Mouse (Mus musculus) left cerebral cortex, adult 9 months (tissue): Measurements from ENCODE around the gene Taar7d.
"Not testable (repeated sequence)": the region's sequence is repeated elsewhere in the genome, so short reads cannot be mapped to it uniquely, and the experiment has no call there.

Experiments used
- DNase-seq, 2 experiments: peaks; one replicate each; pipeline ENCODE4 v3.0.0; 2022; ENCODE audit warnings: low spot score in 2 of 2

Gene Taar7d

GRCm38 (mm10) chr10:24026922-24027321 is at the start of gene Taar7d:
Gene Taar7d (plus strand): TSS chr10:24027222.
- DNase-seq: no peak

GRCm38 (mm10) chr10:23977958-23978357 is 49.1 kb upstream of the Taar7d start:
- DNase-seq: no peak

- DNase-seq: peak; percentile 7 to 71
These were observed 47.9 kb upstream of the Taar7d start for GRCm38 (mm10) chr10:23978901-23979705.

- no peak for DNase-seq
These were observed 41.5 kb upstream of the Taar7d start, which contains the start of gene Taar6 for GRCm38 (mm10) chr10:23985546-23985945. Gene Taar6 (minus strand): TSS chr10:23985646.

- no peak for DNase-seq
These were observed 40.6 kb upstream of the Taar7d start for GRCm38 (mm10) chr10:23986419-23986818.

- no peak for DNase-seq
These were observed 33.6 kb upstream of the Taar7d start, which contains the start of gene Taar7a for GRCm38 (mm10) chr10:23993381-23993780. Gene Taar7a (minus strand): TSS chr10:23993481.

GRCm38 (mm10) chr10:23999639-24000038 is 27.4 kb upstream of the Taar7d start, which contains the start of gene Taar7b:
Gene Taar7b (plus strand): TSS chr10:23999939.
- DNase-seq: no peak

- DNase-seq: no peak
These were observed 20.6 kb upstream of the Taar7d start for GRCm38 (mm10) chr10:24006442-24006841.

- no peak for DNase-seq
These were observed 20.0 kb upstream of the Taar7d start for GRCm38 (mm10) chr10:24007034-24007433.

GRCm38 (mm10) chr10:24008143-24008542 is 18.9 kb upstream of the Taar7d start:
- DNase-seq: no peak

GRCm38 (mm10) chr10:24031347-24031746 is 4.3 kb downstream of the Taar7d start:
- no peak for DNase-seq

GRCm38 (mm10) chr10:24037314-24037713 is 10.3 kb downstream of the Taar7d start, which contains the start of gene Taar7e:
Gene Taar7e (plus strand): TSS chr10:24037614.
- DNase-seq: no peak

- DNase-seq: no peak
These were observed 13.3 kb downstream of the Taar7d start for GRCm38 (mm10) chr10:24040120-24040869.

- DNase-seq: no peak
These were observed 22.2 kb downstream of the Taar7d start, which contains the start of gene Taar7f for GRCm38 (mm10) chr10:24049210-24049609. Gene Taar7f (plus strand): TSS chr10:24049510.

- no peak for DNase-seq
These were observed 25.0 kb downstream of the Taar7d start for GRCm38 (mm10) chr10:24052039-24052438.

- no peak for DNase-seq
These were observed 32.0 kb downstream of the Taar7d start for GRCm38 (mm10) chr10:24058986-24059385.

- not testable (repeated sequence) for DNase-seq
These were observed 47.7 kb downstream of the Taar7d start for GRCm38 (mm10) chr10:24074751-24075150.

- not testable (repeated sequence) for DNase-seq
These were observed 49.2 kb downstream of the Taar7d start, which contains the start of gene Taar8a for GRCm38 (mm10) chr10:24076200-24076599. Gene Taar8a (plus strand): TSS chr10:24076500.
